Mouse (Mus musculus) brain, embryonic 14.5 days (tissue): ENCODE data around the gene Olfr199.
"Not testable (repeated sequence)": the region's sequence is repeated elsewhere in the genome, so short reads cannot be mapped to it uniquely, and the experiment has no call there.

Experiments
- CTCF ChIP-seq: fragments of 200-500 bp; IDR thresholded peaks from 2 replicates; pipeline ENCODE4 v1.5.1; 2012; ENCODE audit warnings: inconsistent platforms, mild to moderate bottlenecking, moderate library complexity, borderline replicate concordance; ENCODE audit not compliant: insufficient read depth, insufficient read length; ENCODE audit errors: extremely low read depth
- POLR2A ChIP-seq: fragments of 200-500 bp; IDR thresholded peaks from 2 replicates; pipeline ENCODE4 v1.6.1; 2012; ENCODE audit warnings: mild to moderate bottlenecking, inconsistent platforms, borderline replicate concordance; ENCODE audit not compliant: poor library complexity, insufficient read depth, insufficient read length, severe bottlenecking; ENCODE audit errors: extremely low read depth

GRCm38 (mm10) chr16:59269097-59269496, 49.5 kb upstream of the Olfr199 start:
- not testable (repeated sequence) for TF ChIP-seq CTCF, POLR2A
